Mouse (Mus musculus) brain, embryonic 14.5 days (tissue): ENCODE data around the gene Lef1. TPM values are rescaled to one million over a fixed set of nuclear protein-coding genes. Genes with fewer than 3 reads are reported as not detected.

Source experiments
- DNase-seq: peaks from one replicate; pipeline ENCODE4 v3.0.0-alpha.2; 2011; ENCODE audit warnings: low read depth
- CTCF ChIP-seq: fragments of 200-500 bp; IDR thresholded peaks from 2 replicates; pipeline ENCODE4 v1.5.1; 2012; ENCODE audit warnings: inconsistent platforms, mild to moderate bottlenecking, moderate library complexity, borderline replicate concordance; ENCODE audit not compliant: insufficient read depth, insufficient read length; ENCODE audit errors: extremely low read depth
- POLR2A ChIP-seq: fragments of 200-500 bp; IDR thresholded peaks from 2 replicates; pipeline ENCODE4 v1.6.1; 2012; ENCODE audit warnings: mild to moderate bottlenecking, inconsistent platforms, borderline replicate concordance; ENCODE audit not compliant: poor library complexity, insufficient read depth, insufficient read length, severe bottlenecking; ENCODE audit errors: extremely low read depth
- polyA plus RNA-seq: library from polyadenylated mRNA; depleted of rRNA; stranded (reverse); fragments of >200 nt; gene quantifications from 2 replicates; pipeline ENCODE4 v1.2.3, GENCODE M21; 2012

Gene Lef1
- polyA plus RNA-seq, 1 experiment = 54.7 TPM

- TF ChIP-seq POLR2A = no peak
- TF ChIP-seq CTCF = peak; percentile 92
- peak; percentile 95 for DNase-seq
These were observed 127.7 kb downstream of the Lef1 start for GRCm38 (mm10) chr3:131237785-131238633.

DNA sequence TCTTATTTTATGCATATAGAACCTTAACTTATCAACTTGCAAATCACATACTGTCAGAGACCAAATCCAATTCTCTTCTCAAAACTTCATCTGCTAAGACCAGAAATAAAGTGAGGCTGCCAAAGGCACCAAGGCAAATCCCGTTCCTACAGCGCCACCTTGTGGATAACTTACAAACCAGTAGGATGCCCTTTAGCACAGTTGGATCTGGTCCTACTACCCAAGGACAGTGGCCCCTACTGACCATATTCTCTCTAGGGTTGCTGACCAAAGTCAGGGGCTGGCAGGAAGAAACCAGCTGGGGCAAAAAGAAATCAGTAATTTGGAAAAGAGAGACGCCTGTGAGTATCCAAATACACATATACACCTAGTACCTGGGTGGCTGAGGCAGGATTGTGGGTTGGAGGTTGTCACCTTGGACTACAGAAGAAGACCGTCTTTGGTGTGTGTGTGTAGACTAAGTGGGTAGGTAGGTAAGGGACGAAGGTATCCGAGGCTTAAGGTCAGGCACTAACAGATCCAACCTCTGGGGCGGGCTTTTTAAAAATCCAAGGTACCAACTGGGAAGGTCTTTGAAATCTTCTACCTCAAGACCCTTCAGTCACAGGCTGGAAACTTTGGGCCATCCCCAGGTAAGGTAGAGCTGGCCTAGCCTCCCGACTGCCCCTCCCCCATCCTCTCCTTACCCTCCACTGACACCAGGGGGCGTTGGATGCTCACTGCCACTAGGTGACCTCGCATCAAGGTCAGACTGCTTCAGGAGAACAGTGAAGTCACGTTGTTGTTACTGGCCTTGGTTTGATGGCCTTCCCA, 135.7 kb downstream of the Lef1 start:
- DNase-seq = peak; percentile 88
- TF ChIP-seq CTCF (peak; percentile 77; the same call in 1 of the 2 replicates), POLR2A (no peak)

DNA sequence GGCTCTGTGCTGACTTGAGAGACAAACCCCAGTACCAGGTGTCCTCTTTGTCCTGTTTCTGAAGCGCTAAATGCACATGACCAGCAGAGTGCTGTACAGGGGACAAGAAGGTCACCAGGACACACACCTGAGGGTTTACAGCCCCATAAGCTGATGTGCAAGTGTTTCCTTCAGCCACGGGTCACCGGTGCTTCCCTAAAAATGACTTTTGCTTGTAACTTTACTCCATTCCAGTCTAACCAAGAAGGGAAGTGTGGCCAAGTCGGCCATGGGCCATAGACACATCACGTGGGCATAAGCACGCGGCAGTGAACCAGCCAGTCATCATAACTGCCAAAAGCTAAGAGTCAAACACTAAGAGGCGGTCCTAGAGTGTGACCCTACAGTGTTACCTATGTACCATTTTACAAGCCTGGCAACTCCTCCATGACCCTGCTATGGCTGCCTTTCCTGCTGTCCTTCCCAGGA, 136.3 kb downstream of the Lef1 start:
- TF ChIP-seq CTCF (no peak), POLR2A (no peak)
- no peak for DNase-seq

DNA sequence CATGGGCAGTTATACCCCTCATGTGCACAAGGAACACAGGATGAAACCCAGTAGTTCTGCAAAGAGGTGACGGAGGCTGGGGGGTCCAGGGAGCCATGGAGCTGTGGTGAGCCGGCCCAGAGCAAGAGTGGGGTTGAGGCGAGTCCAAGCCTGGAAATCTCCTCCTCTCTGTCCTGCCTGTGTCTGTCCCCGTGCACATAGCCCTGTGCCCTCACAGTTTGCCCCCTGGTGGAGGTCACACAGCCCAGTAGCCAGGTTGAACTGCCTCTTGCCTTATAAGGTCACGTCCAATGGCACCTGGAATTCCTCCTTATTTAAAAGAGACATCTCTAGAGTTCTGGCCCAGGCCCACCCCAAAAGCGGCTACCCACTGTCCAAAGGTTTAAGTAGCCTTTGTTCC, 137.2 kb downstream of the Lef1 start:
- TF ChIP-seq POLR2A (no peak), CTCF (no peak)
- DNase-seq = no peak

DNA sequence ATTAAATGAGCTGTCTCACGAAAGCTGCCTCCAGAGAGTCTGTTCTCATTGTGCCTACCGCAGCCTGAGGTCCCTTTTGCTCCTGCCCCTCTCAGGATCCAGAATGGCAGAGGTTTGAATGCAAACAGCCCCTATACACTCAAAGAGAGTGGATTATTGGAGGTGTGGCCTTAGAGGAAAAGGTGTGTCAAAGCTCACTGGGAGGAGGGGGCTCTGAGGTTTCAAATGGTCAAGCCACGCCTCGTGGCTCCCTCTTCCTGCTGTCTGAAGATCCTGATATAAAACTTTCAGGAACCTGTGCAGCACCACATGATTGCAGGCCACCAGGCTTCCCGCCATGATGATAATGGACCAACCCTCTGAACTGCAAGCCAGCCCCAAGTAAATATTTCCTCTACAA, 137.6 kb downstream of the Lef1 start:
- no peak for TF ChIP-seq CTCF
- TF ChIP-seq POLR2A = no peak
- DNase-seq = no peak

DNA sequence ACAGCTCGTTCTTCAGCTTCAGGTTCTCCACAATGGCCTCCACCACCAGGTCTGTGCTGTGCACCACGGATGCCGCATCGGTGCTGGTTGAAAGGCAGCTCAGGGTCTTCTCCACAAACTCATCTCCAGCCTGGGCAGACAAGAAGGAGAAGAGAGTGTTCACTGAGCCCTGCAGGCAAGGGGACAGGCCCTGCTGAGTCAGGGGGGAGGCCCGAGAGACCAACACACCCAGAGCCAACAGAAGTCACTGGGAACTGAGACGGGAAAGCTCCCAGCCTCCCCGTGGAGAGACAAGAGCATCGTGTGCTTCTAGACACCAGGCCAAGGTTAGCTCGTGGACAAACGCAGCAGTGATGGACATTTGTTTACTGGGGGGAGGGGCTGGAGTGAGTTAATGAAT, 138.2 kb downstream of the Lef1 start:
- DNase-seq = no peak
- TF ChIP-seq POLR2A (no peak), CTCF (no peak)

GRCm38 (mm10) chr3:131250283-131250682, 140.0 kb downstream of the Lef1 start:
- TF ChIP-seq POLR2A (no peak), CTCF (no peak)
- no peak for DNase-seq

GRCm38 (mm10) chr3:131250978-131251377, 140.7 kb downstream of the Lef1 start:
- no peak for TF ChIP-seq CTCF
- no peak for TF ChIP-seq POLR2A
- no peak for DNase-seq

- TF ChIP-seq CTCF (no peak), POLR2A (no peak)
- no peak for DNase-seq
These were observed 141.3 kb downstream of the Lef1 start for GRCm38 (mm10) chr3:131251601-131252000.

DNA sequence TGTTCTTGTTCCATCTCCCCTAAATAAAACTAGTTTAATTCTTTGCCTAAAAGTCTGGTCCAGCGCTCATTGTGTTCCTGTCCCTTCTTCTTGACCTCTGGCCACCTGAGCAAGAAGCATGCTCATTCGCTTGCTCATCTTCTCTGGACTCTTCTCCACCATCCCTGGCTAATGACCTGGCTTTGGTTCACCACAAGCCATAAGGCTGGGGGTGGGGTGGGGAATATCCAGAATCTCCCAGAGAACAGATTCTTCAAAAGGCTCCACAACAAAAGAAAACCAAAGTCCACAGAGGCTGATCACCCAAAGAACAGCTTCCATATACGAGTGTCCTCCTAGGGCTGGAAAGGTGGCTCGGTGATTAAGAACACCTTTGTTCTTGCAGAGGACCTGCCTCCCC, 144.7 kb downstream of the Lef1 start:
- DNase-seq = no peak
- TF ChIP-seq CTCF = no peak
- no peak for TF ChIP-seq POLR2A

- no peak for DNase-seq
- TF ChIP-seq CTCF (no peak), POLR2A (no peak)
These were observed 145.2 kb downstream of the Lef1 start for GRCm38 (mm10) chr3:131255399-131255981.
